Mouse (Mus musculus) kidney, postnatal 10 days (tissue): ENCODE results near the gene Myo19.

Source experiments
- DNase-seq: peaks from one replicate; pipeline ENCODE4 v3.0.0; 2021; ENCODE audit warnings: mixed read lengths

Myo19 gene

GRCm38 (mm10) chr11:84886767-84887511 lies 7.0 kb downstream of the Myo19 start:
- DNase-seq, result no peak

DNA sequence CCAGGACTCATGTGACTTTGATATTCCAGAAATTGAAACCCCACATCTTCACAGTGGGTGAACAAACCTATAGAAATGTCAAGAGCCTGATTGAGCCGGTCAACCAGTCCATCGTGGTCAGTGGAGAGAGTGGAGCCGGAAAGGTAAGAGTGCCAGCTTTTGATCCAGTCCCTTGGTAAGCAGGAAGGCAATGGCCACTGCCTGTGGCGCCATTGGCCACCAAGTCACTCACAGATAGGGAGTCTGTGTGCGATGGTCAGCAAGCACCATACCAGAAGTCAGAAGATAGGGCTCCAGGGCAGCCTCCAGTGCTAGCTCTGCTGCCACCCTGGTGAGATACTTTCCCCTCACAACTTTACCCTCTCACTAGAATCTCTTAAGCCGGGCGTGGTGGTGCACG lies 8.1 kb downstream of the Myo19 start:
- DNase-seq, result no peak

DNA sequence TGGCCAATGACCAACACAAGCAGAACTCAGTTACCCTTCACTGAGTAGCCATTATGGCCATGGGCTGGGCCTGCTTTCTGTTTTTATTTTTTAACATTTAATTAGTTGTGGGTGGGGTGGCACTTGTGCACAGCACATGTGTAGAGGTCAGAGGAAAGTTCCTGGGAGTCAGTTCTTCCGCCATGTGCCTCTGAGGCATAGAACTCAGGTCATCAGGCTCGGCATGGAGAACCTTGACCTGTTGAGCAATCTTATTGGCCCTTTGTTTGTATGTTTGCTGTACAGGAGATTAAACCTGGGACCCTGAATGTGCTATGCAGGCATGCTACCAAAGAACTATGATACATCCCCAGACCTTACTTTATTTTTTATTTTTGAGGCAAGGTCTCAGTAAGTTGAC lies 9.5 kb downstream of the Myo19 start:
- no peak for DNase-seq

DNA sequence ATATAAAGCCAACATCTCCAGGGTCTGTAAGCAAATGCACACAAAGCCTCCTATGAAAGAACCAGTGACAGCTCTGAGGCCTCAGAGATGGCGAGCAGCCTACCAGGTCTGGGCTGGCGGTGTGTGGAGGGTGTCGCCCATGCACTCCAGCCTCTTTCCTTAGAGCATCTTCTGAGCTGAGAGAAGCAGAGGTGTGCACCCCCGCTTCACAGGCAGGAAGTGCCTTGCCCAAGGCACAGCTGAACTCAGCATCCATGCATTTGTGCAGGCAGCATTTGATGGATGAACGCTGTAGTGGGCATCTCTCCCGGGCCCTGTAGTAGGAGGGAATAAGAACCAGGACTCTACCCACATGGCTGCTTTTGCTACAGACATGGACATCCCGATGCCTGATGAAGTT lies 11.8 kb downstream of the Myo19 start:
- DNase-seq, result no peak

GRCm38 (mm10) chr11:84893113-84893512 lies 13.2 kb downstream of the Myo19 start:
- no peak for DNase-seq

DNA sequence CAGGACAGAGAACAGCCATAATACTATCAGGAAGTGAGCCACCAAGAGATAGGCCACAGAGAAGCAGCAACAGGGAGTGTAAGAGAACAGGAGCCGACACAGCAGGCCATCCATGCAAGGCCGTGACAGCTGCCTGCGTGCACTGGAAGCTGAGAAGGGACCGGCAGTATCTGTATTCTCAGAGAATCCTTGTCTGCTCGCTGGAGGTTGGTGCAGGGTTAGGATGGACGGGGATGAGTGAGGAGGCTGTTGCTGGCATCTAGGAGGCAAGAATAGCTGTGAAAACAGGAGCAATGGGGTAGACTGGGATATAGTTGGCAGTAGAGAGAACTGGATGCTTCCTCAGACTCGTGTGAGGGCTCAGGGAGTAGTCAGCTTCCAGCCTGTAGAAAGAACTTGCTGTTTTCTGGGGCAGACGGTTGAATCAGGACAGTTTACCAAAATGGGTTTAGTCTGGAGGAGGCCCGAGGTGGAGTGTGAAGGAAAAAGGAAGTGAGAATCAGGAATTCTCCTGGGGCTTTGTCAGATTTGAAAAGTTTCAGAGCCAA lies 24.7 kb downstream of the Myo19 start:
- DNase-seq, result no peak

GRCm38 (mm10) chr11:84907081-84907480 lies 27.1 kb downstream of the Myo19 start:
- DNase-seq, result no peak

DNA sequence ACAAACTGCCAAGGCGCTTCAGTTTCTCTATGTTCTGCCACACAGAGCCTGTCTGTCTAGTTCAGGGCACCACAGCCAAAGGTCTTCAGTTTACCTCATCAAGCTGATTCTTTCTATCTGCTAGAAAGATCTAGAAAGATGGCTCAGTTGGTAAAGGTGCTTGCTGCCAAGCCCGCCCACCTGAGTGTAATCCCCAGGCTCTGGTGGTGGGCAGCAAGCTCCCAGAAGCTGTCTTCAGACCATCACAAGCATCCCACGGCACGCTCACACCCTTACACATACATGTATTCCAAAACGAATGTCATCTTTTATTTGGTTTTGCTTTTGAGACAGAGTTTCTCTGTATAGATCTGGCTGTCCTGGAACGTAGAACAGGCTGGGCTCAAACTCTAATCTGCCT lies 28.5 kb downstream of the Myo19 start:
- no peak for DNase-seq

- DNase-seq, result no peak
Measured at GRCm38 (mm10) chr11:84910411-84910810, 30.5 kb downstream of the Myo19 start.

DNA sequence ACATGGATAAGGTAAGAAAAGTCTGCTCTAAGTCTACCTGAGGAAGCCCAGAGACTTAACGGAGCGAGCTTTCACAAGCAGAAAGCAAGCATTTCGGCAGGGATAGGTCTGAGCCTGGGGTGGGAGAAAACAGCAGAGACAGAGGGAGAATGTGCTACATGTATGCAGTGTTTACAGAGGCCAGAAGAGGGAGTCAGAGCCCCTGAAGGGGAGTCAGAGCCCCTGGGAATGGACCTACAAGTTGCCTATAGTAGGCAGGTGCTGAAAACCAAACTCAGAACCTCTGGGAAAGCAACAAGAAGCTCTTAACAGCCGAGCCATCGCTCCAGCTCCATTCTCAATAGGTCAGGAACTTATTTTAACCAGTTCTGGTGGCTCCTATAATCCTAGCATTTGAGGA lies 34.7 kb downstream of the Myo19 start:
- no peak for DNase-seq

DNA sequence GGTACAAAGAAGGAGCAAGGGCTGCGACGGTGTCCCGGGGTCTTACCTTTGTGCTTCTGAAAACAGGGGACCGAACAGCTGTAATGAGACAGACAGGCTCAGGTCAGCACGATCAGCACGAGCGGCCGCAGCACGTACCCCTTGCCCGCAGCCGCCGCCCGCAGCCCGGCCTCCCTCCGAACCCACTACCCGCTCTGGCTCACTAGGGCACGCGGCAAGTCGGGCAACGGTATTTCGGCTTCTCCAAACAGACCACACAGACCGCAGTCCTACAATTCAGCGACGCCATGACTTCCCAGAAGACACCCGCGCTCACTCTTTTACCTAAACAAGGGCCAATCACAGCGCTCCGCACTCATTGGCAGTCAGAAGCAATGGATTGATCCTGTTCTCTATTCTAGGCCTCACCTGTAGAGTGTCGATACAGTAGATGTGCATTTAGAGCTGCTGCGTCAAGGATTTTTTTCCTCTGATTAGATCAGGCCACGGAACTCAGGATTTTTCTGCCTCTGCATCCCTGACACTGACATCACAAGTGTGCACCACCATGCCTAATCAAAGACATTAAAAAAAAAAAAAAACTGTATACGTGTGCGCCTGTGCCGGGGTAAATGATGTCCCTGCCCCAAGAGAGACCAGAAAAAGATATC lies 36.2 kb downstream of the Myo19 start, which contains the start of gene Znhit3:
Gene Znhit3 (minus strand): TSS at position 314 of the 650 bp plus-strand sequence.
- DNase-seq, result peak; percentile 88

DNA sequence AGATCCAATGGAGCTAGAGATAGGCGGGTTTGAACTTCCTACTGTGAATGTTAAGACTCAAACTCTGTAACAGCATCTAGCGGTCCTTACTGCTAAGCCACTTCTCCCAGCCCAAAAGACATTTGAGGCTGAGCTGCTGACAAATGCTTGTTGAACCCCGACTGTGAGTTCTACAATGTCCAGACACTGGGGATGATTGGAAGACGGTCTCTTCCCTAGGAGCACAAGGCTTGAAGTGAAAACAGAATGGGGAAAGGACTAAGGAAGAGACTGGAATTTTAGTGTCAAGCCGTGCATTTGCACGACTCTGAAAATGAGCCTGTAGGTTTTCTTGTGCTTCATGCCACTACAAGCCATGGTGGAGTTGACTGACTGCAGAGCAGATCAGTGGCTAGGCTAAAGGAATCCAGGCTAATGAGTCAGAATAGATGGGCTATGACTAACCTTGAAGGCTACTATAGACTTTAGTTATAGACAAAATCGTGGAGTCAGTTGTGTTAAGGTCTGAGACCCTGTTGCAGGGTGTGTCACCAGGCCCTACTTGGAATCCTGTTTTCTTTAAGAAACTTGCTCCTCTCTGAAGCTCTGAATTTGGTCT lies 36.9 kb downstream of the Myo19 start:
- no peak for DNase-seq

DNA sequence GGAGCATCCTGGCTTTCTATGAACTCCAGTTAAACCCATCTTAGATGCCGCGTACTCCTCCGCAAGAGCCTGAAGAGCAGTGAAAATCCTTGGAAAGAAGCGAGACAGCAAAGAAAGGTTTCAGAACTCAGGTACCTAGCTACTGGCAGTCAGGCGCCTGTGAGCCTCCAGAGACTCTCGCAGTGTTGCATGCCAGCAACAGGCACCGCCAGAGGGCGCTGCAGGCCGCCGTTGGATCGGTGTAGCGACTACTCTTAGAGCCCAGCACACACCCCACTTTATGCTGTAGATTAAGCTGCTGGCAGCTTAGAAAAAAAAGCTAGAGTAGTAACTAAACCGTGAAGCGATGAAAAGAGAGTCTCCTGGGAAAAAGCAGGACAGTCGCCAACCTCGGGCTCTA lies 38.5 kb downstream of the Myo19 start:
- peak; percentile 94 for DNase-seq

DNA sequence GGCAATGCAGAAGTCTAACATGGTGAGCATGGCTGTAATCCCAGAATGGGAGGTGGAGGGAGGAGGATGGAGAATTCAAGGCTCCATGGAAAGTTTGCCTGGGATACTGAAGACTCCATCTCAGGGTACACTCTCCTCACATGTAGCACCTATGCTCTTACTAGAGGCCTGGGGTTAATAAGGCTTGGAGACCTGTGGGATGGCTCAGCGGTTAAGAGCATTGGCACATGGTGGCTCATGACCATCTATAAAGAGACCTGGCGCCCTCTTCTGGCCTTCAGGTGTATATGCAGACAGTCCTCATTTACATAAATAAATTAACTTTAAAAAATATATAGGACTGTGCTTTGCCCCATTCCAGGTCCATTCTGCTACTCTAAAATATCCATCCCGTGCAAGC lies 39.3 kb downstream of the Myo19 start:
- peak; percentile 47 for DNase-seq

GRCm38 (mm10) chr11:84919951-84920350 lies 40.0 kb downstream of the Myo19 start:
- no peak for DNase-seq

DNA sequence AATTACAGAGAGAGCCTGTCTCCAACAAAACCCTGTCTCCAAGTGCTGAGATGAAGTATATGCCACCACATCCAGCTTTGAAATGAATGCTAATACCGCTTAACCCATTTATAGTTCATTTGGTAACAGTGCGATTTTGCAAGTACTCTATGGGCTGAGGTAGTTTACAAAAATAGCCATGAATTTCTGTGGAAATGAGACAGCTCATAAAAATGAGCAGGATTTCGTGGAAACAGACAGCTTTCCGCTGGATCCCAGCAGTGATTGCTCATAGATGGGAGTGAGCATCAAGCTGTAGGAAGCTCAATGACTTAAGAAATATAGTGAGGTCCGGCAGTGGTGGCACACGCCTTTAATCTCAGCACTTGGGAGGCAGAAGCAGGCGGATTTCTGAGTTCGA lies 41.0 kb downstream of the Myo19 start:
- DNase-seq, result no peak

- DNase-seq, result no peak
Measured at GRCm38 (mm10) chr11:84932261-84932660, 52.3 kb downstream of the Myo19 start.

GRCm38 (mm10) chr11:84939508-84940053 lies 59.6 kb downstream of the Myo19 start:
- DNase-seq, result no peak

GRCm38 (mm10) chr11:84940140-84940539 lies 60.2 kb downstream of the Myo19 start:
- no peak for DNase-seq

DNA sequence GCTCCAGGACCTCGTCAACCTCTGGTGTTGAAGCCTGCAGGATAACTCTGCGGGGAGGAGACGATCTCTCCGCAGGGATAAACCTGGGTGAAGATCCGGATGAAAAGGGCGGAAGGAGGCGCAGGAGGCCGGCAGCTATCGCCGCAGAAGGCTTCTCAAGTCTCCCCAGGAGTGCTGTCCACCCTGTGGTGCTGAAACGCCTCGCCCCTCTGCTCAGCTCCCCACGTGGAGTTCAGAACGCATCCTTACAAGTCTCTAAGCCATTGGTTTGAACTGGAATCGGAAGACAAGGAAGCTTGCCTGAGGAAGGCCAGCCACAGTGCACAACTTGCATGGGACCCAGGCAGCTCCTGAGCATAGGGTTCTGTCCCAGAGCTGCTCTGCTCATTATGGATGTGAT lies 64.0 kb downstream of the Myo19 start:
- peak; percentile 90 for DNase-seq

GRCm38 (mm10) chr11:84944639-84945435 lies 64.9 kb downstream of the Myo19 start:
- DNase-seq, result no peak

- DNase-seq, result no peak
Measured at GRCm38 (mm10) chr11:84945841-84946240, 65.9 kb downstream of the Myo19 start.

GRCm38 (mm10) chr11:84947206-84947605 lies 67.3 kb downstream of the Myo19 start:
- DNase-seq, result no peak
